Mouse (Mus musculus): ENCODE measurements around the gene Zfp811. TPM values are rescaled to one million over a fixed set of nuclear protein-coding genes. Genes with fewer than 3 reads are reported as not detected.

The Zfp811 gene
- total and polyA plus RNA-seq, 3 experiments, result 1.7 to 6.6 (median 3.4) TPM

GRCm38 (mm10) chr17:32810648-32811047, 917 bp upstream of the Zfp811 start:
- H3K9ac ChIP-seq (ENCODE audit: insufficient read depth, low read depth), result no peak overlapping the region
- H3K36me3 ChIP-seq (replicated peaks in 1 of 2; ENCODE audit: control insufficient read depth in 1 of 2, insufficient read depth in 1 of 2, low read length in 1 of 2), result peaks cover 0 to 16% of the 10 kb centered on the region in 2 experiments
- dilution Hi-C loops (cut with MboI; ENCODE audit: extremely low pct_ligation_motif_present, extremely low pct_unique_long_range_greater_than_20kb, low sequenced_read_pairs) (no loop called here), in situ Hi-C loops (cut with MboI; ENCODE audit: low pct_ligation_motif_present, low pct_unique_long_range_greater_than_20kb, low sequenced_read_pairs) (no loop called here)
- peak overlapping the region in 2 of 3 experiments; percentile 37 to 61 for H3K4me3 ChIP-seq (replicated peaks in 1 of 3; ENCODE audit: low read depth in 2 of 3, low read length in 2 of 3, poor library complexity in 1 of 3)
- H3K9me3 ChIP-seq (replicated peaks; ENCODE audit: low read length), result no peaks in the 10 kb centered on the region
- peak overlapping the region; percentile 46; the same call in 1 of the 2 replicates for H3K27ac ChIP-seq (ENCODE audit: insufficient read depth, low read depth)
- H3K27me3 ChIP-seq (replicated peaks), result no peaks in the 10 kb centered on the region
- H3K4me2 ChIP-seq (ENCODE audit: insufficient read depth, low read depth, poor library complexity, severe bottlenecking), result peak overlapping the region; percentile 4
- peaks cover 12 to 43% of the 10 kb centered on the region in 2 experiments for H3K4me1 ChIP-seq (ENCODE audit: control insufficient read depth in 1 of 2, insufficient read depth in 2 of 2)
- peak; percentile 70 for DNase-seq (ENCODE audit: extremely low read depth)
- no peaks in the 10 kb centered on the region for H3K79me2 ChIP-seq (replicated peaks; ENCODE audit: control insufficient read depth, extremely low read depth, insufficient read depth, poor library complexity, severe bottlenecking)
- peak; percentile 93 for TF ChIP-seq MEF2A (IDR thresholded peaks at IDR 0.05; ENCODE audit: borderline replicate concordance, low read depth, low read length)
- peak; percentile 24; the same call in 1 of the 2 replicates for TF ChIP-seq MYC (IDR thresholded peaks at IDR 0.05; ENCODE audit: low read depth, low read length)
- TF ChIP-seq GABPA (IDR thresholded peaks at IDR 0.05; ENCODE audit: insufficient replicate concordance, low read depth, low read length), result no peak
- TF ChIP-seq JUND (conservative IDR thresholded peaks at IDR 0.05; ENCODE audit: low read depth, low read length), result 0 out of 2 replicates have a peak, but pooled peaks have one; percentile 16
- no peak for TF ChIP-seq MXI1 (IDR thresholded peaks at IDR 0.05; ENCODE audit: low read depth, low read length)
- no peak for TF ChIP-seq KAT2A (IDR thresholded peaks at IDR 0.05; ENCODE audit: insufficient replicate concordance, low read length)
- TF ChIP-seq BHLHE40 (IDR thresholded peaks at IDR 0.05; ENCODE audit: low read depth, low read length), result peak; percentile 68
- TF ChIP-seq UBTF (IDR thresholded peaks at IDR 0.05; ENCODE audit: low read depth, low read length), result no peak
- no peak for TF ChIP-seq HCFC1 (IDR thresholded peaks at IDR 0.05; ENCODE audit: low read depth, low read length)
- 0 out of 2 replicates have a peak, but pooled peaks have one; percentile 48 for TF ChIP-seq JUN (IDR thresholded peaks at IDR 0.05; ENCODE audit: insufficient read depth, low read depth, low read length)
- no peak for TF ChIP-seq USF2 (conservative IDR thresholded peaks at IDR 0.05; ENCODE audit: low read depth, low read length)
- TF ChIP-seq TBP (conservative IDR thresholded peaks at IDR 0.05; ENCODE audit: low read depth, low read length), result peak; percentile 36; the same call in 1 of the 2 replicates
- TF ChIP-seq EP300 (IDR thresholded peaks at IDR 0.05; ENCODE audit: low read length), result no peak; the same call in none of the 2 replicates
- no peak for TF ChIP-seq POLR2AphosphoS2 (IDR thresholded peaks at IDR 0.05; ENCODE audit: low read depth, low read length)
- TF ChIP-seq NRF1 (IDR thresholded peaks at IDR 0.05; ENCODE audit: low read depth, low read length), result no peak
- TF ChIP-seq CTCF (conservative IDR thresholded peaks at IDR 0.05 in 1 of 2, IDR thresholded peaks at IDR 0.05 in 1 of 2; ENCODE audit: low read depth in 2 of 2, low read length in 2 of 2), result no peak
- peak; percentile 81 for TF ChIP-seq ETS1 (conservative IDR thresholded peaks at IDR 0.05; ENCODE audit: low read depth, low read length)
- TF ChIP-seq USF1 (IDR thresholded peaks at IDR 0.05; ENCODE audit: low read depth, low read length), result no peak
- TF ChIP-seq ZMIZ1 (IDR thresholded peaks at IDR 0.05; ENCODE audit: low read depth, low read length), result no peak
- no peak for TF ChIP-seq RCOR1 (conservative IDR thresholded peaks at IDR 0.05; ENCODE audit: low read depth, low read length)
- TF ChIP-seq SIN3A (IDR thresholded peaks at IDR 0.05; ENCODE audit: low read length), result no peak
- 0 out of 2 replicates have a peak, but pooled peaks have one; percentile 11 for TF ChIP-seq MAFK (IDR thresholded peaks at IDR 0.05; ENCODE audit: insufficient replicate concordance, low read length)
- no peak for TF ChIP-seq E2F4 (IDR thresholded peaks at IDR 0.05; ENCODE audit: insufficient replicate concordance, low read depth, low read length)
- no peak for TF ChIP-seq CHD1 (IDR thresholded peaks at IDR 0.05; ENCODE audit: low read depth, low read length)
- no peak for TF ChIP-seq PAX5 (IDR thresholded peaks at IDR 0.05; ENCODE audit: low read length)
- no peak for TF ChIP-seq NELFE (IDR thresholded peaks at IDR 0.05; ENCODE audit: low read depth, low read length)
- TF ChIP-seq MAZ (IDR thresholded peaks at IDR 0.05; ENCODE audit: low read depth, low read length), result no peak
- TF ChIP-seq ELF1 (IDR thresholded peaks at IDR 0.05; ENCODE audit: low read depth, low read length), result no peak; the same call in 1 of the 2 replicates
- no peak for TF ChIP-seq RAD21 (IDR thresholded peaks at IDR 0.05; ENCODE audit: low read depth, low read length)
- TF ChIP-seq CHD2 (IDR thresholded peaks at IDR 0.05; ENCODE audit: low read length), result no peak
- no peak for TF ChIP-seq ZC3H11A (IDR thresholded peaks at IDR 0.05; ENCODE audit: low read depth, low read length)
- no peak for TF ChIP-seq SMC3 (IDR thresholded peaks at IDR 0.05; ENCODE audit: low read depth, low read length)
- 0 out of 2 replicates have a peak, but pooled peaks have one; percentile 20 for TF ChIP-seq TCF12 (IDR thresholded peaks at IDR 0.05; ENCODE audit: low read depth, low read length)
- TF ChIP-seq IRF4 (IDR thresholded peaks at IDR 0.05; ENCODE audit: low read depth, low read length), result peak; percentile 43; the same call in 1 of the 2 replicates
- no peak for TF ChIP-seq ZKSCAN1 (IDR thresholded peaks at IDR 0.05; ENCODE audit: borderline replicate concordance, low read depth, low read length)
- TF ChIP-seq MAX (IDR thresholded peaks at IDR 0.05; ENCODE audit: low read length), result no peak
- TF ChIP-seq POLR2A (IDR thresholded peaks at IDR 0.05; ENCODE audit: low read depth, low read length), result no peak
- TF ChIP-seq ZNF384 (IDR thresholded peaks at IDR 0.05; ENCODE audit: low read depth, low read length), result no peak

All from CH12.LX (cell line).